Mouse (Mus musculus) liver, embryonic 12.5 days (tissue): ENCODE measurements around the gene Mrpl23. TPM values are rescaled to one million over a fixed set of nuclear protein-coding genes. Genes with fewer than 3 reads are reported as not detected.
A peak's percentile ranks its signal among the peaks of the same experiment; 100 is the strongest.

Experiments used
- ATAC-seq: fragments of 200-750 bp; cut with Nextera tagmentation; 2 replicates; pipeline ENCODE4 v1.8.0; 2017; ENCODE audit warnings: moderate number of reproducible peaks, mild to moderate bottlenecking, moderate library complexity
- H3K27ac ChIP-seq: fragments of 300-500 bp; sonication (generic); 2 replicates; pipeline ENCODE4 v1.5.1; 2016; ENCODE audit warnings: mild to moderate bottlenecking
- H3K27me3 ChIP-seq: fragments of 300-500 bp; sonication (generic); replicated peaks from 2 replicates; pipeline ENCODE4 v1.6.1; 2016; ENCODE audit warnings: mild to moderate bottlenecking, moderate library complexity
- H3K36me3 ChIP-seq: fragments of 300-500 bp; sonication (generic); 2 replicates; pipeline ENCODE4 v1.6.1; 2016; ENCODE audit warnings: mild to moderate bottlenecking, moderate library complexity
- H3K4me1 ChIP-seq: fragments of 300-500 bp; sonication (generic); 2 replicates; pipeline ENCODE4 v1.6.1; 2016
- H3K4me2 ChIP-seq: fragments of 300-500 bp; sonication (generic); 2 replicates; pipeline ENCODE4 v1.6.1; 2016; ENCODE audit warnings: mild to moderate bottlenecking, moderate library complexity
- H3K4me3 ChIP-seq: fragments of 300-500 bp; sonication (generic); 2 replicates; pipeline ENCODE4 v1.5.1; 2016; ENCODE audit warnings: mild to moderate bottlenecking, moderate library complexity
- H3K9ac ChIP-seq: fragments of 300-500 bp; sonication (generic); 2 replicates; pipeline ENCODE4 v1.6.1; 2016; ENCODE audit warnings: mild to moderate bottlenecking, moderate library complexity
- H3K9me3 ChIP-seq: fragments of 300-500 bp; sonication (generic); replicated peaks from 2 replicates; pipeline ENCODE4 v1.6.1; 2016; ENCODE audit warnings: mild to moderate bottlenecking, moderate library complexity
- WGBS: fragments of 180-500 bp; shearing (Covaris S2); methylation state at CpG from one replicate; pipeline ENCODE4 v1.1.7; 2016; ENCODE audit not compliant: insufficient replicate concordance; 5-methylcytosine and 5-hydroxymethylcytosine counted together
- microRNA counts: library from miRNA; unstranded; fragments of <30 nt; microRNA quantifications from one replicate; lab custom pipeline; 2017
- microRNA-seq: library from miRNA; unstranded; fragments of <30 nt; microRNA quantifications from one replicate; pipeline ENCODE4, GENCODE M21; 2017
- polyA plus RNA-seq: library from polyadenylated mRNA; unstranded; fragments of >200 nt; fragmentation: Nextera tagmentation; extraction: Ambion mirVana; gene quantifications from 2 replicates; pipeline ENCODE4 v1.2.1, GENCODE M21; 2016

Gene Mrpl23
- polyA plus RNA-seq, 1 experiment from 2014 or later = 14.4 TPM

DNA sequence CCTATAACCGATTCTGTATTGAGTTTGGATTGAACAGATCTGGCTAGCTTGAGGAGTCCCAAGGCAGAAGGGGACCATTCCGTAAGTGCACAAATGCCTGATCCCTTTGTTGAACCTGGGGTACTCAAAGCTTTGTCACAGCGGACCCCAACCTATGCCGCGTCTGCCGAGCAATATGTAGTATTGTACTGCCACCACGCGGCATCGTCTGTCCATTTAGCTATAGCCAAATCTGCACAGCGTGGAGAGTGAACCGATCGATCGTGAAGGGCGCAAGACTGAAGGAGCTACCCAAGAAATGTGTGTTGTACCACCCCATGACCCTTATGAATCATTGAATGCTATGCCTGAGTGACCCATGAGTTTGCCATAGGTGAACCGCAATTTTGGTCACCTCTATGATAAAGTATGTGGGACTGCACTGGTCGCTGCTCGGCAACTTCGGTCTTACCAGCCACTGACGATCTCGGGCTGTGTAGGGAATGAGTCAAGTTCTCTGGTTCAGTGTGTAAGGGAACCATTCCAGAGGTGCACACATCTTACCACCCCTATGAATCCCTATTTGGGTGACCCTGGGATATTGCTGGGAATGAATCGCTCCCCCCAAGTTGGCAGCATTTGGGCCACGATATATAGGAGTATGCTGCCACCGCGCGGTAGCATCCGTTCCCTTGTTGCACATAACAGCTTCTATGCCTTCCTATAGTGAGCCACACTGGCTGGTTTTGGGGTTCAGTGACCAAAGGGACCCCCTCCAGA is 47.8 kb downstream of the Mrpl23 start:
- Histone ChIP-seq H3K27me3 (peaks cover 16% of the 10 kb centered on the region; the same call in 1 of the 2 replicates), H3K9me3 (peaks cover 26% of the 10 kb centered on the region), H3K36me3 (no peaks in the 10 kb centered on the region), H3K4me3 (peak overlapping the region; percentile 39), H3K4me1 (peaks cover 29% of the 10 kb centered on the region), H3K9ac (0 out of 2 replicates have a peak overlapping the region, but pooled peaks have one; percentile 5), H3K27ac (no peak overlapping the region), H3K4me2 (peak overlapping the region; percentile 64)
- ATAC-seq = no peak
- 52% methylated on average over 26 of the region's 26 CpGs for WGBS

DNA sequence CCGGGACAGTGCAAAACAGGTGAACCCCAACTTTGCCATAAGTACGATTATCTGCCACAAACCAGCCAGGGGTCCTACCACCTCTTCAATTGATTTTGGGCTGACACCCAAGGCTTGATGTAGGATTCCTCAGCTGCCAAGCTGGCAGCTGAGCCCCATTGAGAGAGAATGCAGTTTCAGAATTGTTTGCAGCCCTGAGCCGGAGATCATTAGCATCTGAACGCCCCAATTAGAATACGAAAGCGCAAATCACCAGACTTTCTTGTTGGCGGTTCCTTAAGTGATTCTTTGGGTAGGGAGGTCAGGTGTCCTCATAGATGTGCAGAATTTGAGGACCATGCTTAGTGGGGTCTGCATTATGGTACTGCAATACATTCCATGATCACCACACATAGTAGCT is 48.7 kb downstream of the Mrpl23 start:
- Histone ChIP-seq H3K9me3 (peaks cover 26% of the 10 kb centered on the region), H3K4me3 (no peak overlapping the region), H3K4me1 (peaks cover 29% of the 10 kb centered on the region), H3K4me2 (no peak overlapping the region), H3K27ac (no peak overlapping the region), H3K27me3 (peaks cover 16% of the 10 kb centered on the region; the same call in 1 of the 2 replicates), H3K36me3 (no peaks in the 10 kb centered on the region), H3K9ac (no peak overlapping the region)
- ATAC-seq = no peak
- 52% methylated on average over 7 of the region's 7 CpGs for WGBS

DNA sequence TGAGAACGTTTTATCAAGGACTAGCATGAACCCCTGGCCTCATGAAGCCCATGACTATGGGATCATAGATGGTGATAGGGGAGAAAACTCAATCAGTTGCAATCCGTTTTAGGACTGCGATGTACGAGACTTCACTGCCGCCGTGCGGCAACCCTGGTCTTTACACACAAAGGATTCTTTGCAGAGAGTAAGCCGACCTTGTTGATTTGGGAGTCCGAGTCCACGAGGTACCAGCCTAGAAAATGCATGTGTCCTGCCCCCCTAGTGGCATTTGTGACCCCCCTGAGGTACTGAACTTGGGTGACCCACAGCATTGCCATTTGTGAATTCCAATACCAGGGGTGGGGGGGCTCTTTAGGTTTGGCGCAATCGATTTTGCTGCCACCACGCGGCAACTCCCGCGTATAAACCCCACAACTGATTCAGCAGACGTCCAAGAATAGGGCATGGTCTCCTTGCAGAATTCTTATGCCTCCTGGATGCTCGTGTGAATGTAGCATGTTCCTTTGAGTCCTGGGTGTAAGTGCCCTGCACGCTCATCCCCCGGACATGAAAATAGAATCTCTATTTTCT is 49.3 kb downstream of the Mrpl23 start:
- H3K9ac ChIP-seq = no peak overlapping the region
- no peak overlapping the region for H3K27ac ChIP-seq
- peak overlapping the region; percentile 42 for H3K4me2 ChIP-seq
- peaks cover 16% of the 10 kb centered on the region; the same call in 1 of the 2 replicates for H3K27me3 ChIP-seq
- 45% methylated on average over 20 of the region's 20 CpGs for WGBS
- no peaks in the 10 kb centered on the region for H3K36me3 ChIP-seq
- peaks cover 29% of the 10 kb centered on the region for H3K4me1 ChIP-seq
- H3K9me3 ChIP-seq = peaks cover 26% of the 10 kb centered on the region
- no peak for ATAC-seq
- no peak overlapping the region for H3K4me3 ChIP-seq

DNA sequence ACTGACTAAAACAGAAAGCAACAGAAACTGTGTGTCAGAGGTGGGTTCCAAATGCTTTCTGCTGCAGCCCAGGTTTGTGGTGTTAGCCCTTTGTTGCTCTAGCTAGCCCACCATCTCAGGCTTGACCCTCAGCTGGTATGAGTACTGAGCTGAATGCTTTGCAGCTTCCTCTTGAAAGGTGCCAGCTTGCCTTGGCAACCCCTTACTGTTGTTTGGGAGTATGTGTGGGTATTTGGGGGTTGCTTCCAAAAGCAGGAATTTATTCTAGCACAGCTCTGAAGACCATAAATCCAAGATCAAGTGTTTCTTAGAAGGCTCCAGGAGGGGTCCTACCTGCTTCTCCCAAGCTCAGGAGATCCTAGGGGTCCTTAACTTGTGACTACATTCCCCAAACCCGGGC is 52.4 kb downstream of the Mrpl23 start:
- 24% methylated on average over 1 of the region's 1 CpGs for WGBS
- H3K27ac ChIP-seq = no peak overlapping the region
- no peak overlapping the region for H3K4me2 ChIP-seq
- ATAC-seq = no peak
- H3K4me1 ChIP-seq = peaks cover under 1% of the 10 kb centered on the region; the same call in 1 of the 2 replicates
- H3K36me3 ChIP-seq = no peaks in the 10 kb centered on the region
- H3K9ac ChIP-seq = no peak overlapping the region
- no peak overlapping the region for H3K4me3 ChIP-seq
- H3K9me3 ChIP-seq = peaks cover 20% of the 10 kb centered on the region
- peaks cover 7% of the 10 kb centered on the region; the same call in 1 of the 2 replicates for H3K27me3 ChIP-seq

DNA sequence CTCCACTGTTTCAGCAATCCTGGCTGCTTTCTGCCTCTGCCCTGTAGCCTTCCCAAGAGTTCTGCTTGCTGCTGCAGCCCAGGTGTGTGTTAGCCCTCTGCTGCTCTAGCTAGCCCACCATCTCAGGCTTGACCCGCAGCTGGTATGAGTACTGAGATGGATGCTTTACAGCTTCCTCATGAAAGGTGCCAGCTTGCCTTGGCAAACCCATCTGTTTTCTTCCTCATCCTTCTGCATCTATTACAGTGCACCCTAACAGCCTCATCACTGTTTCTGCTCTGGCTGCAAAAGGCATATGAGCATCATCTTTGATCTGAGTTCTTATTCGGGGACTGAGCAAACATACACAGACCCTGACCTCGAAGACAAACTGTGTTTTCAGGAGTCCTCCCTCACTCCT is 53.4 kb downstream of the Mrpl23 start:
- Histone ChIP-seq H3K4me3 (no peak overlapping the region), H3K9me3 (peaks cover 11% of the 10 kb centered on the region), H3K9ac (no peak overlapping the region), H3K4me2 (no peak overlapping the region), H3K4me1 (no peaks in the 10 kb centered on the region), H3K27ac (no peak overlapping the region), H3K36me3 (no peaks in the 10 kb centered on the region), H3K27me3 (peaks cover 7% of the 10 kb centered on the region; the same call in 1 of the 2 replicates)
- 58% methylated on average over 3 of the region's 3 CpGs for WGBS
- no peak for ATAC-seq

- Histone ChIP-seq H3K4me3 (no peak overlapping the region), H3K9ac (no peak overlapping the region), H3K27ac (no peak overlapping the region), H3K4me2 (no peak overlapping the region), H3K9me3 (no peaks in the 10 kb centered on the region), H3K36me3 (no peaks in the 10 kb centered on the region), H3K27me3 (no peaks in the 10 kb centered on the region), H3K4me1 (no peaks in the 10 kb centered on the region)
- 47% methylated on average over 9 of the region's 9 CpGs for WGBS
- ATAC-seq = no peak; the same call in 1 of the 2 replicates
These were observed 55.9 kb downstream of the Mrpl23 start for GRCm38 (mm10) chr7:142588282-142588941.

MicroRNA genes within 50 kb of the gene (microRNA counts, 519-probe panel; counts per million panel counts)
- microRNA mmu-miR-675-3p (lab: Ali Mortazavi, UCI) (4,499 counts per million, percentile 81 among the panel's probes with 10 or more counts), microRNA mmu-miR-675-5p (lab: Ali Mortazavi, UCI) (582 counts per million, percentile 70 among the panel's probes with 10 or more counts)

Small RNAs within 50 kb of the gene (microRNA-seq; reads per million reads assigned to microRNA genes)
- 230 reads per million, percentile 58 among the genes with 10 or more reads in this experiment for gene Mir675

Other genes with a start within 250 kb of the Mrpl23 start
- not detected in 2 replicates for gene Krtap5-1, start 235.6 kb upstream of the Mrpl23 start, polyA plus RNA-seq
- not detected in 2 replicates for gene Krtap5-4, start 229.1 kb upstream of the Mrpl23 start, polyA plus RNA-seq
- gene Ifitm10, start 158.9 kb upstream of the Mrpl23 start, polyA plus RNA-seq = 1.5 and 2.5 TPM in 2 replicates
- gene Gm49369, start 150.0 kb upstream of the Mrpl23 start, polyA plus RNA-seq = 1.4 TPM in 1 of 2 replicates, not detected in the other
- gene Ctsd, start 144.6 kb upstream of the Mrpl23 start, polyA plus RNA-seq = 289 and 295 TPM in 2 replicates
- gene Syt8, start 97.8 kb upstream of the Mrpl23 start, polyA plus RNA-seq = not detected in 2 replicates
- gene Tnni2, start 90.9 kb upstream of the Mrpl23 start, polyA plus RNA-seq = 1.8 and 2.4 TPM in 2 replicates
- 16.7 and 17.0 TPM in 2 replicates for gene Lsp1, start 71.9 kb upstream of the Mrpl23 start, polyA plus RNA-seq
- gene Tnnt3, start 33.9 kb upstream of the Mrpl23 start, polyA plus RNA-seq = 0.51 TPM in 1 of 2 replicates, not detected in the other
- gene Igf2, start 134.1 kb downstream of the Mrpl23 start, polyA plus RNA-seq = 354 and 377 TPM in 2 replicates
- gene Gm49394, start 137.3 kb downstream of the Mrpl23 start, polyA plus RNA-seq = not detected in 2 replicates
- not detected in 2 replicates for gene Ins2, start 210.7 kb downstream of the Mrpl23 start, polyA plus RNA-seq